Mouse (Mus musculus): Measurements from ENCODE around the gene Fam227b. TPM values are rescaled to one million over a fixed set of nuclear protein-coding genes. Genes with fewer than 3 reads are reported as not detected.
A peak's percentile ranks its signal among the peaks of the same experiment; 100 is the strongest.

Fam227b gene
- not detected in 2 replicates for polyA plus RNA-seq (2014; fragmentation: Nextera tagmentation; extraction: Ambion mirVana)

- peak within 1 kb of the TSS; percentile 88 for H3K9ac ChIP-seq (ENCODE audit: low read length)
- H3K4me3 ChIP-seq (ENCODE audit: low read depth, low read length): peak within 1 kb of the TSS; percentile 64
- under 1% methylated on average over 54 of the region's 57 CpGs for WGBS
- no peaks in the 10 kb centered on the region for H3K4me1 ChIP-seq (replicated peaks; ENCODE audit: control insufficient read depth, insufficient read depth, low read length)
- H3K27ac ChIP-seq (ENCODE audit: low read depth, low read length): peak within 1 kb of the TSS; percentile 70; the same call in 1 of the 2 replicates
- H3K9me3 ChIP-seq (ENCODE audit: control insufficient read depth, low read length): no peaks in the 10 kb centered on the region
- ATAC-seq (replicated peaks; ENCODE audit: low FRiP score): peak; percentile 100
- H3K27me3 ChIP-seq (ENCODE audit: control insufficient read depth, insufficient read depth, low read length): no peaks in the 10 kb centered on the region
- peak; percentile 98 for DNase-seq (ENCODE audit: low spot score)
- peak within 1 kb of the TSS; percentile 54 for H3K4me2 ChIP-seq (ENCODE audit: low read depth, low read length, severe bottlenecking)
- no peaks in the 10 kb centered on the region for H3K36me3 ChIP-seq (ENCODE audit: control insufficient read depth, insufficient read depth, low read length)
Measured at GRCm38 (mm10) chr2:126151855-126152571, at the start of gene Fam227b, which contains the start of gene Dtwd1. Gene Fam227b, minus strand, starts transcription at chr2:126152004. Gene Dtwd1, plus strand, starts transcription at chr2:126152141.

GRCm38 (mm10) chr2:126198971-126199370 is 47.2 kb upstream of the Fam227b start:
- Histone ChIP-seq H3K4me1 (replicated peaks; ENCODE audit: control insufficient read depth, insufficient read depth, low read length) (no peaks in the 10 kb centered on the region), H3K36me3 (ENCODE audit: control insufficient read depth, insufficient read depth, low read length) (no peaks in the 10 kb centered on the region), H3K4me2 (ENCODE audit: low read depth, low read length, severe bottlenecking) (no peak overlapping the region), H3K9me3 (ENCODE audit: control insufficient read depth, low read length) (no peaks in the 10 kb centered on the region), H3K4me3 (ENCODE audit: low read depth, low read length) (no peak overlapping the region), H3K27me3 (ENCODE audit: control insufficient read depth, insufficient read depth, low read length) (no peaks in the 10 kb centered on the region), H3K27ac (ENCODE audit: low read depth, low read length) (no peak overlapping the region), H3K9ac (ENCODE audit: low read length) (no peak overlapping the region)
- DNase-seq (ENCODE audit: low spot score): no peak
- 96% methylated on average over 3 of the region's 3 CpGs for WGBS
- ATAC-seq (replicated peaks; ENCODE audit: low FRiP score): no peak

GRCm38 (mm10) chr2:126195631-126196356 is 44.0 kb upstream of the Fam227b start:
- Histone ChIP-seq H3K4me2 (ENCODE audit: low read depth, low read length, severe bottlenecking) (no peak overlapping the region), H3K9ac (ENCODE audit: low read length) (no peak overlapping the region), H3K27ac (ENCODE audit: low read depth, low read length) (no peak overlapping the region), H3K4me3 (ENCODE audit: low read depth, low read length) (no peak overlapping the region), H3K27me3 (ENCODE audit: control insufficient read depth, insufficient read depth, low read length) (no peaks in the 10 kb centered on the region), H3K9me3 (ENCODE audit: control insufficient read depth, low read length) (no peaks in the 10 kb centered on the region), H3K4me1 (replicated peaks; ENCODE audit: control insufficient read depth, insufficient read depth, low read length) (no peaks in the 10 kb centered on the region), H3K36me3 (ENCODE audit: control insufficient read depth, insufficient read depth, low read length) (no peaks in the 10 kb centered on the region)
- 83% methylated on average over 12 of the region's 12 CpGs for WGBS
- DNase-seq (ENCODE audit: low spot score) (no peak), ATAC-seq (replicated peaks; ENCODE audit: low FRiP score) (no peak)

GRCm38 (mm10) chr2:126192129-126192528 is 40.3 kb upstream of the Fam227b start:
- Histone ChIP-seq H3K9ac (ENCODE audit: low read length) (no peak overlapping the region), H3K4me3 (ENCODE audit: low read depth, low read length) (no peak overlapping the region), H3K27me3 (ENCODE audit: control insufficient read depth, insufficient read depth, low read length) (no peaks in the 10 kb centered on the region), H3K4me2 (ENCODE audit: low read depth, low read length, severe bottlenecking) (no peak overlapping the region), H3K9me3 (ENCODE audit: control insufficient read depth, low read length) (no peaks in the 10 kb centered on the region), H3K36me3 (ENCODE audit: control insufficient read depth, insufficient read depth, low read length) (no peaks in the 10 kb centered on the region), H3K27ac (ENCODE audit: low read depth, low read length) (no peak overlapping the region), H3K4me1 (replicated peaks; ENCODE audit: control insufficient read depth, insufficient read depth, low read length) (no peaks in the 10 kb centered on the region)
- ATAC-seq (replicated peaks; ENCODE audit: low FRiP score) (no peak), DNase-seq (ENCODE audit: low spot score) (no peak)
- 84% methylated on average over 2 of the region's 2 CpGs for WGBS

- no peaks in the 10 kb centered on the region for H3K36me3 ChIP-seq (ENCODE audit: control insufficient read depth, insufficient read depth, low read length)
- WGBS: 82% methylated on average over 4 of the region's 4 CpGs
- DNase-seq (ENCODE audit: low spot score): no peak
Measured at GRCm38 (mm10) chr2:126191306-126191705, 39.5 kb upstream of the Fam227b start.

GRCm38 (mm10) chr2:126171427-126171826 is 19.6 kb upstream of the Fam227b start:
- Histone ChIP-seq H3K36me3 (ENCODE audit: control insufficient read depth, insufficient read depth, low read length) (no peaks in the 10 kb centered on the region), H3K4me2 (ENCODE audit: low read depth, low read length, severe bottlenecking) (no peak overlapping the region), H3K4me3 (ENCODE audit: low read depth, low read length) (no peak overlapping the region), H3K27ac (ENCODE audit: low read depth, low read length) (no peak overlapping the region), H3K27me3 (ENCODE audit: control insufficient read depth, insufficient read depth, low read length) (no peaks in the 10 kb centered on the region), H3K9ac (ENCODE audit: low read length) (no peak overlapping the region), H3K9me3 (ENCODE audit: control insufficient read depth, low read length) (no peaks in the 10 kb centered on the region), H3K4me1 (replicated peaks; ENCODE audit: control insufficient read depth, insufficient read depth, low read length) (no peaks in the 10 kb centered on the region)
- DNase-seq (ENCODE audit: low spot score): no peak
- WGBS: 93% methylated on average over 1 of the region's 1 CpGs
- no peak for ATAC-seq (replicated peaks; ENCODE audit: low FRiP score)

More at GRCm38 (mm10) chr2:126191306-126191705, 39.5 kb upstream of the Fam227b start:
- Histone ChIP-seq H3K9ac (ENCODE audit: low read length) (no peak overlapping the region), H3K4me2 (ENCODE audit: low read depth, low read length, severe bottlenecking) (no peak overlapping the region), H3K27ac (ENCODE audit: low read depth, low read length) (no peak overlapping the region), H3K4me1 (replicated peaks; ENCODE audit: control insufficient read depth, insufficient read depth, low read length) (no peaks in the 10 kb centered on the region), H3K27me3 (ENCODE audit: control insufficient read depth, insufficient read depth, low read length) (no peaks in the 10 kb centered on the region), H3K4me3 (ENCODE audit: low read depth, low read length) (no peak overlapping the region), H3K9me3 (ENCODE audit: control insufficient read depth, low read length) (no peaks in the 10 kb centered on the region)
- no peak for ATAC-seq (replicated peaks; ENCODE audit: low FRiP score)

DNA sequence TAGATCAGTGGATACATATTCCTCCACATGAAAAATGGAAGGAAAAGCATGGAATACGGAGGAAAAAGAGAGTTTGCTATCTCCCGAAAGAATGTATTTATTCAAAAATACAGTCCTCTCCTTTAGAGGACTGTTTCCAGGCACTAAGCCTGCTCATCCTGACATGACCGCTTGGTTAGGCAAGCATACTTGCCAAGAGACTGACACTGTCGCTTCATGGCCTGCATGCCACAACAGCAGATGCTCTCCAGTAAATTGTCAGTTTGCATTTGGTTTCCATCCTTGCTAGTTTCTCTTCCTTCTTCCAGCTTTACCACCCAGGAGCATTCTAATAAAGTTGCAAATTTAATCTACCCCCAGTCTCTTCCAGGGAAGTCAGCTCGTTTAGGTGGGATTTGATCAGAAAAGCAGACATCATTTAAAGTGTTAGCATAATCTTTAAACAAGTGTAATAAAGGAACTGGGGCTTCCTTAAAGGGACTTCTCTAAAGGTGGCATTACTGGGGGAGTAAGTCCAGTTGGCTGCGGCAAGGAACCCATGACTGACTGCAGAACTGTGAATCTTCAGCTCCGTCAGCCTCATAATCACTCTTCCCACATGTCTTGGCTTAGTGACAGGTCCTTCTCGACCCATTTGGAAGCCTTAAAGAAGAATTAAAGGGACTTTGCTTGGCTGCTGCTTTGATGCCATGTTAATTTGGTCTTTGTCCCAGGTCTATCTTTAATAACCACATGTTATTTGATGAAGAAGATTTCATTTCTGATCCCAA is 15.2 kb upstream of the Fam227b start:
- WGBS: 86% methylated on average over 8 of the region's 8 CpGs
- no peak for ATAC-seq (replicated peaks; ENCODE audit: low FRiP score)
- no peak for DNase-seq (ENCODE audit: low spot score)
- Histone ChIP-seq H3K4me3 (ENCODE audit: low read depth, low read length) (no peak overlapping the region), H3K27ac (ENCODE audit: low read depth, low read length) (no peak overlapping the region), H3K4me2 (ENCODE audit: low read depth, low read length, severe bottlenecking) (no peak overlapping the region), H3K36me3 (ENCODE audit: control insufficient read depth, insufficient read depth, low read length) (no peaks in the 10 kb centered on the region), H3K4me1 (replicated peaks; ENCODE audit: control insufficient read depth, insufficient read depth, low read length) (no peaks in the 10 kb centered on the region), H3K27me3 (ENCODE audit: control insufficient read depth, insufficient read depth, low read length) (no peaks in the 10 kb centered on the region), H3K9me3 (ENCODE audit: control insufficient read depth, low read length) (no peaks in the 10 kb centered on the region), H3K9ac (ENCODE audit: low read length) (no peak overlapping the region)

GRCm38 (mm10) chr2:126166335-126166734 is 14.5 kb upstream of the Fam227b start:
- H3K4me1 ChIP-seq (replicated peaks; ENCODE audit: control insufficient read depth, insufficient read depth, low read length): no peaks in the 10 kb centered on the region
- DNase-seq (ENCODE audit: low spot score): no peak
- H3K9me3 ChIP-seq (ENCODE audit: control insufficient read depth, low read length): no peaks in the 10 kb centered on the region
- no peaks in the 10 kb centered on the region; the same call in 1 of the 2 replicates for H3K36me3 ChIP-seq (ENCODE audit: control insufficient read depth, insufficient read depth, low read length)
- H3K9ac ChIP-seq (ENCODE audit: low read length): no peak overlapping the region
- no peaks in the 10 kb centered on the region for H3K27me3 ChIP-seq (ENCODE audit: control insufficient read depth, insufficient read depth, low read length)
- ATAC-seq (replicated peaks; ENCODE audit: low FRiP score): no peak
- no peak overlapping the region for H3K4me3 ChIP-seq (ENCODE audit: low read depth, low read length)
- no peak overlapping the region for H3K4me2 ChIP-seq (ENCODE audit: low read depth, low read length, severe bottlenecking)
- H3K27ac ChIP-seq (ENCODE audit: low read depth, low read length): no peak overlapping the region
